Mouse (Mus musculus): ENCODE data around the gene Cog6.

GRCm38 (mm10) chr3:53065267-53066094 lies 48.4 kb upstream of the Cog6 start:
- no peak for TF ChIP-seq ZC3H11A (IDR thresholded peaks at IDR 0.05; ENCODE audit: borderline replicate concordance, low read depth, low read length)
- no peak for TF ChIP-seq ZNF384 (IDR thresholded peaks at IDR 0.05; ENCODE audit: low read depth, low read length)
- TF ChIP-seq MAFK (IDR thresholded peaks at IDR 0.05; ENCODE audit: insufficient read depth, low read depth, low read length) = no peak

All from ES-E14 (cell line).